Mouse (Mus musculus) cerebellum, adult 2 months (tissue): ENCODE measurements at regions not wholly inside any gene's neighbourhood (a gene's known extent, or its start where the extent isn't known, plus 50 kb on each side); places are given as distances from the start of the nearest gene placed in this dataset.

Experiments used
- CTCF ChIP-seq: fragments of 200-500 bp; IDR thresholded peaks from 2 replicates; pipeline ENCODE4 v1.5.1; 2011; ENCODE audit warnings: low read depth, mild to moderate bottlenecking, control low read depth, low read length, moderate library complexity, borderline replicate concordance; ENCODE audit not compliant: insufficient read depth
- POLR2A ChIP-seq: fragments of 200-500 bp; IDR thresholded peaks from 2 replicates; pipeline ENCODE4 v1.6.1; 2011; ENCODE audit warnings: low read length, control low read depth, borderline replicate concordance; ENCODE audit not compliant: insufficient read depth

DNA sequence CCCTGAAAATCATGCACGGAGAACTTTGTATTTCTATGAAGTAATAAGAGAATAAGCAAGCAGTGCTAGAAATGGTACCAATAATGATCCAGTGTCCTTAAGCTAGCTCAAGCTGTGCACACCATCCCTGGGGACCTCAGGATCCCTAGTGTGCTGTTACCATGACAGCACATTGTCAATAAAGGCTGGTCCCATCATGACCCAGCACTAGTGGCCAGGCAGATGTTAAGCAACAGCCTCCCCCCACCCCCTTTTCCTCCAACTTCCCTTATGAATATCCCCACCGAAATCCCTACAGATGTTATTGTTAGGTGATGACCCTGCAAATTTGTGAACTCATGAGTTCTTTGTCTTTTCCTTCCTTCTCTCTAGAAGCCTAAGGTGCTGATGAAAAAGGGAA is 160.9 kb upstream of the Ednrb start:
- no peak for TF ChIP-seq CTCF
- TF ChIP-seq POLR2A, result no peak
